17 mouse cellular contexts compared by ENCODE assay signal in genomic region chr4:154948940-154949588, GRCm38 (mm10). TPM values are rescaled to one million over a fixed set of nuclear protein-coding genes. Genes with fewer than 3 reads are reported as not detected.
DNase-seq lines count a peak whose midpoint lies in the region; ATAC-seq and TF ChIP-seq lines count a peak whose summit lies in the region.
"Had no signal": no experiment of that assay in that cellular context is flagged by ENCODE, and none has a peak within 500 bp of the region (broad histone marks: within the 10 kb centered on the region; RNA-seq: fewer than 3 reads in every experiment).

No protein-coding gene starts in this region.

- H3K27ac ChIP-seq in forebrain, embryonic 10.5 days: peak overlapping the region; percentile 83
- H3K27ac ChIP-seq in forebrain, postnatal 0 days (ENCODE audit: low read depth, low read length): no peak overlapping the region
- H3K27ac ChIP-seq in midbrain, embryonic 11.5 days (ENCODE audit: low read depth, low read length): peak overlapping the region; percentile 86
- peak overlapping the region; percentile 85 for H3K27ac ChIP-seq in neural tube, embryonic 13.5 days (replicated peaks)
- H3K27ac ChIP-seq: heart, embryonic 15.5 days; intestine, embryonic 15.5 days; kidney, postnatal 0 days; liver, embryonic 15.5 days; stomach, embryonic 15.5 days had no signal

- peak overlapping the region; percentile 32 for H3K4me3 ChIP-seq in forebrain, embryonic 10.5 days
- H3K4me3 ChIP-seq in forebrain, postnatal 0 days (ENCODE audit: low read depth, low read length): no peak overlapping the region
- H3K4me3 ChIP-seq in midbrain, embryonic 11.5 days (ENCODE audit: low read depth, low read length): peak overlapping the region; percentile 13; the same call in 1 of the 2 replicates
- no peak overlapping the region for H3K4me3 ChIP-seq in neural tube, embryonic 13.5 days
- H3K4me3 ChIP-seq: heart, embryonic 15.5 days; intestine, embryonic 15.5 days; liver, embryonic 15.5 days; myocyte; stomach, embryonic 15.5 days had no signal

- no peak for TF ChIP-seq CTCF in forebrain, postnatal 0 days (IDR thresholded peaks at IDR 0.05; ENCODE audit: low read depth)

- H3K36me3 ChIP-seq in forebrain, embryonic 10.5 days (replicated peaks): no peaks in the 10 kb centered on the region
- no peaks in the 10 kb centered on the region for H3K36me3 ChIP-seq in forebrain, postnatal 0 days (ENCODE audit: insufficient read depth)
- no peaks in the 10 kb centered on the region for H3K36me3 ChIP-seq in midbrain, embryonic 11.5 days (ENCODE audit: control insufficient read depth, insufficient read depth, low read length)
- H3K36me3 ChIP-seq in neural tube, embryonic 13.5 days: no peaks in the 10 kb centered on the region
- H3K36me3 ChIP-seq: heart, embryonic 15.5 days; intestine, embryonic 15.5 days; liver, embryonic 15.5 days; stomach, embryonic 15.5 days had no signal

- ATAC-seq in forebrain, postnatal 0 days: no peak
- ATAC-seq in midbrain, embryonic 11.5 days (ENCODE audit: low FRiP score): no peak; the same call in 1 of the 2 replicates
- ATAC-seq in neural tube, embryonic 13.5 days (ENCODE audit: low read depth): peak; percentile 4; the same call in 1 of the 2 replicates
- ATAC-seq: intestine, embryonic 15.5 days; Patski had no signal

- intact Hi-C loops in left cerebral cortex, postnatal 4 days (cut with DNase I): loop anchor here (10.0 kb wide), 1 partner anchor 74 kb away; no protein-coding TSS in a partner anchor

- no peaks in the 10 kb centered on the region for H3K9me3 ChIP-seq in forebrain, embryonic 10.5 days
- H3K9me3 ChIP-seq in forebrain, postnatal 0 days (ENCODE audit: low read length): no peaks in the 10 kb centered on the region
- no peaks in the 10 kb centered on the region for H3K9me3 ChIP-seq in midbrain, embryonic 11.5 days (ENCODE audit: control insufficient read depth, low read length)
- no peaks in the 10 kb centered on the region for H3K9me3 ChIP-seq in neural tube, embryonic 13.5 days
- H3K9me3 ChIP-seq: heart, embryonic 15.5 days; intestine, embryonic 15.5 days; liver, embryonic 15.5 days; stomach, embryonic 15.5 days had no signal

- 49% methylated on average over 6 of the region's 6 CpGs for WGBS in forebrain, embryonic 10.5 days
- WGBS in forebrain, postnatal 0 days: 35% methylated on average over 6 of the region's 6 CpGs
- 41% methylated on average over 6 of the region's 6 CpGs for WGBS in midbrain, embryonic 11.5 days
- WGBS in neural tube, embryonic 13.5 days: 51% methylated on average over 6 of the region's 6 CpGs

- peaks cover 95% of the 10 kb centered on the region for H3K4me1 ChIP-seq in forebrain, embryonic 10.5 days
- peaks cover 10% of the 10 kb centered on the region; the same call in 1 of the 2 replicates for H3K4me1 ChIP-seq in forebrain, postnatal 0 days (ENCODE audit: insufficient read depth)
- peaks cover 65% of the 10 kb centered on the region for H3K4me1 ChIP-seq in midbrain, embryonic 11.5 days (ENCODE audit: control insufficient read depth, insufficient read depth, low read length)
- H3K4me1 ChIP-seq in neural tube, embryonic 13.5 days (replicated peaks): peaks cover 60% of the 10 kb centered on the region

- DNase-seq in forebrain, embryonic 10.5 days (ENCODE audit: extremely low spot score, low spot score): no peak
- no peak for DNase-seq in forebrain, postnatal 0 days
- DNase-seq in midbrain, embryonic 11.5 days (ENCODE audit: low spot score, missing footprints): peak; percentile 96
- DNase-seq in kidney, postnatal 10 days: no peak
- DNase-seq in left cerebral cortex, postnatal 4 days: no peak
- no peak for DNase-seq in testis, postnatal 10 days (ENCODE audit: low spot score)
- DNase-seq: adrenal gland, adult 2 months; cerebellum, postnatal 25 days; thymus, postnatal 25 days had no signal

- peak overlapping the region; percentile 39; the same call in 1 of the 2 replicates for H3K4me2 ChIP-seq in forebrain, postnatal 0 days (ENCODE audit: low read depth)
- H3K4me2 ChIP-seq in midbrain, embryonic 11.5 days: peak overlapping the region; percentile 31
- H3K4me2 ChIP-seq in neural tube, embryonic 13.5 days: peak overlapping the region; percentile 18
- H3K4me2 ChIP-seq: heart, embryonic 15.5 days; intestine, embryonic 15.5 days; liver, embryonic 15.5 days; stomach, embryonic 15.5 days had no signal

- H3K27me3 ChIP-seq in forebrain, embryonic 10.5 days (ENCODE audit: poor library complexity, severe bottlenecking): peaks cover 60% of the 10 kb centered on the region
- no peaks in the 10 kb centered on the region for H3K27me3 ChIP-seq in forebrain, postnatal 0 days (ENCODE audit: insufficient read depth, low read length)
- H3K27me3 ChIP-seq in midbrain, embryonic 11.5 days (ENCODE audit: control insufficient read depth, insufficient read depth, low read length): peaks cover 6% of the 10 kb centered on the region; the same call in 1 of the 2 replicates
- peaks cover 20% of the 10 kb centered on the region for H3K27me3 ChIP-seq in neural tube, embryonic 13.5 days

- no peak overlapping the region for H3K9ac ChIP-seq in forebrain, postnatal 0 days
- peak overlapping the region; percentile 28; the same call in 1 of the 2 replicates for H3K9ac ChIP-seq in midbrain, embryonic 11.5 days (ENCODE audit: low read length)
- H3K9ac ChIP-seq in neural tube, embryonic 13.5 days: no peak overlapping the region
- H3K9ac ChIP-seq: heart, embryonic 15.5 days; intestine, embryonic 15.5 days; liver, embryonic 15.5 days; stomach, embryonic 15.5 days had no signal

RNA-seq across cellular contexts. Expression of gene Hes5, which starts 11.7 kb away (rescaled TPM):
- polyA plus RNA-seq in forebrain, embryonic 10.5 days (2016; fragmentation: Nextera tagmentation; extraction: Ambion mirVana): 272 and 295 TPM in 2 replicates
- 92.2 and 100 TPM in 2 replicates for total RNA-seq in forebrain, postnatal 0 days (2014; rRNA removed)
- 107 and 120 TPM in 2 replicates for polyA plus RNA-seq in forebrain, postnatal 0 days (2015; fragmentation: Nextera tagmentation; extraction: Ambion mirVana)
- polyA plus RNA-seq in midbrain, embryonic 11.5 days (2014; fragmentation: Nextera tagmentation; extraction: Ambion mirVana): 456 and 535 TPM in 2 replicates
- polyA plus RNA-seq in neural tube, embryonic 13.5 days (2015; fragmentation: Nextera tagmentation; extraction: Ambion mirVana): 119 and 125 TPM in 2 replicates
- 10 to 100 TPM; 56.8 to 74.5 TPM for total RNA-seq in left cerebral cortex, postnatal 4 days (2021)
- total RNA-seq: adrenal gland, adult 2 months had no signal
- polyA plus RNA-seq: adrenal gland, adult 2 months; myocyte; Patski had no signal

RNA-seq across cellular contexts. Expression of gene Pank4, which starts 14.9 kb away (rescaled TPM):
- polyA plus RNA-seq in forebrain, embryonic 10.5 days (2016; fragmentation: Nextera tagmentation; extraction: Ambion mirVana): 46.8 and 51.8 TPM in 2 replicates
- 39.7 and 40.0 TPM in 2 replicates for total RNA-seq in forebrain, postnatal 0 days (2014; rRNA removed)
- 20.4 and 22.6 TPM in 2 replicates for polyA plus RNA-seq in forebrain, postnatal 0 days (2015; fragmentation: Nextera tagmentation; extraction: Ambion mirVana)
- polyA plus RNA-seq in midbrain, embryonic 11.5 days (2014; fragmentation: Nextera tagmentation; extraction: Ambion mirVana): 37.0 and 40.4 TPM in 2 replicates
- polyA plus RNA-seq in neural tube, embryonic 13.5 days (2015; fragmentation: Nextera tagmentation; extraction: Ambion mirVana): 36.6 and 36.8 TPM in 2 replicates
- total RNA-seq in left cerebral cortex, postnatal 4 days (2021): 10 to 100 TPM; 34.5 to 39.8 TPM

RNA-seq across cellular contexts. Expression of gene Tnfrsf14, which starts 20.7 kb away (rescaled TPM):
- 0.68 and 0.93 TPM in 2 replicates for polyA plus RNA-seq in forebrain, embryonic 10.5 days (2016; fragmentation: Nextera tagmentation; extraction: Ambion mirVana)
- total RNA-seq in forebrain, postnatal 0 days (2014; rRNA removed): 2.6 TPM in 1 of 2 replicates, not detected in the other
- not detected in 2 replicates for polyA plus RNA-seq in forebrain, postnatal 0 days (2015; fragmentation: Nextera tagmentation; extraction: Ambion mirVana)
- polyA plus RNA-seq in midbrain, embryonic 11.5 days (2014; fragmentation: Nextera tagmentation; extraction: Ambion mirVana): 0.93 and 1.2 TPM in 2 replicates
- 0.54 TPM in 1 of 2 replicates, not detected in the other for polyA plus RNA-seq in neural tube, embryonic 13.5 days (2015; fragmentation: Nextera tagmentation; extraction: Ambion mirVana)
- 1 to 10 TPM in 1 of 2 experiments, under 1 TPM in 1; 0.58 to 1.1 TPM for total RNA-seq in left cerebral cortex, postnatal 4 days (2021)

RNA-seq across cellular contexts. Expression of gene Fam213b, which starts 50.1 kb away (rescaled TPM):
- polyA plus RNA-seq in forebrain, embryonic 10.5 days (2016; fragmentation: Nextera tagmentation; extraction: Ambion mirVana): 36.1 and 36.3 TPM in 2 replicates
- total RNA-seq in forebrain, postnatal 0 days (2014; rRNA removed): 30.8 and 41.2 TPM in 2 replicates
- 59.7 and 62.1 TPM in 2 replicates for polyA plus RNA-seq in forebrain, postnatal 0 days (2015; fragmentation: Nextera tagmentation; extraction: Ambion mirVana)
- polyA plus RNA-seq in midbrain, embryonic 11.5 days (2014; fragmentation: Nextera tagmentation; extraction: Ambion mirVana): 39.6 and 41.8 TPM in 2 replicates
- polyA plus RNA-seq in neural tube, embryonic 13.5 days (2015; fragmentation: Nextera tagmentation; extraction: Ambion mirVana): 38.7 and 44.0 TPM in 2 replicates
- 10 to 100 TPM; 19.5 to 19.8 TPM for total RNA-seq in left cerebral cortex, postnatal 4 days (2021)

Comparison
In these comparisons a context has a peak if more than half of its experiments do, and no peak if none do; other contexts are left out.
1. H3K4me3 ChIP-seq: peak in forebrain, embryonic 10.5 days (single experiment) and midbrain, embryonic 11.5 days (single experiment); none in forebrain, postnatal 0 days (single experiment) and neural tube, embryonic 13.5 days (single experiment).
2. Peak in every context shown above with its lines, with median percentiles within 50 percentile points of each other: H3K4me2 ChIP-seq.